Mouse (Mus musculus) bone marrow, adult 2 months (tissue): ENCODE measurements around the gene Ccr8.

ENCODE experiments used
- CTCF ChIP-seq: fragments of 200-500 bp; IDR thresholded peaks from 2 replicates; pipeline ENCODE4 v1.5.1; 2011; ENCODE audit warnings: low read length, control low read depth; ENCODE audit not compliant: control insufficient read depth, insufficient read depth
- POLR2A ChIP-seq: fragments of 200-500 bp; IDR thresholded peaks from 2 replicates; pipeline ENCODE4 v1.6.1; 2011; ENCODE audit warnings: low read depth, mild to moderate bottlenecking, control low read depth, low read length, borderline replicate concordance; ENCODE audit not compliant: control insufficient read depth

GRCm38 (mm10) chr9:120049407-120049806 is 42.5 kb upstream of the Ccr8 start:
- TF ChIP-seq POLR2A (no peak), CTCF (no peak)
